Mouse (Mus musculus): ENCODE measurements around the gene Pgam5.

DNA sequence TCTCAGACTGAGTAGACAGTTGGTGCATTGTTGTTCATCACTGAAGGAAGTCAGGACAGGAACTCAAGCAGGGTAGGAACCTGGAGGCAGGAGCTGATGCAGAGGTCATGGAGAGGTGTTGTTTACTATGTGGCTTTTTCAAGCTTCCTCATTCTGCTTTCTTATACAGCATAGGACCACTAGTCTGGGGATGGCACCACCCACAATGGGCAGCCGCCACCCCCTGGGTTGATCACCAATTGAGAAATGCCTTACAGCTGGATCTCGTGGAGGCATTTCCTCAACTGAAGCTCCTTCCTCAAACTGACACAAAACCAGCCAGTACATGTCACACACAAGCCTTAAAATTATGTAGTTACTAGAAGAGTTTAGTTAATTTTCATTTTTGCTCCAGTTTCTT lies 58.4 kb downstream of the Pgam5 start:
- TF ChIP-seq CTCF (IDR thresholded peaks at IDR 0.05; ENCODE audit: extremely low read depth, insufficient read depth, low read length) (no peak), POLR2A (IDR thresholded peaks at IDR 0.05; ENCODE audit: extremely low read depth, insufficient read depth, low read length) (no peak)

All from cortical plate, adult 2 months (tissue).